Mouse (Mus musculus) C2C12 (cell line): ENCODE data around the gene Plekhg5.

Source experiments
- CEBPB ChIP-seq: IDR thresholded peaks from one replicate; pipeline ENCODE4 v1.6.1; 2011; ENCODE audit warnings: low read depth, mild to moderate bottlenecking, control low read depth, moderate library complexity
- CTCF ChIP-seq: IDR thresholded peaks from one replicate; pipeline ENCODE4 v1.5.1; 2011; ENCODE audit not compliant: control insufficient read depth, insufficient read depth, insufficient read length
- FOSL1 ChIP-seq: IDR thresholded peaks from one replicate; pipeline ENCODE4 v1.8.0; 2011; ENCODE audit warnings: mild to moderate bottlenecking, low read length; ENCODE audit not compliant: poor library complexity, insufficient read depth, severe bottlenecking
- MAX ChIP-seq: IDR thresholded peaks from one replicate; pipeline ENCODE4 v1.6.1; 2011; ENCODE audit warnings: mild to moderate bottlenecking, control low read depth
- MYOD1 ChIP-seq: IDR thresholded peaks from one replicate; pipeline ENCODE4 v1.6.1; 2011; ENCODE audit warnings: low read depth; ENCODE audit not compliant: control insufficient read depth, insufficient read length
- USF1 ChIP-seq: IDR thresholded peaks from one replicate; pipeline ENCODE4 v1.6.1; 2011; ENCODE audit warnings: low read depth, mild to moderate bottlenecking, control low read depth, moderate library complexity

- no peak for TF ChIP-seq CTCF
- no peak for TF ChIP-seq MYOD1
- TF ChIP-seq MAX = no peak
- no peak for TF ChIP-seq FOSL1
- TF ChIP-seq USF1 = no peak
- no peak for TF ChIP-seq CEBPB
These were observed 59.8 kb downstream of the Plekhg5 start for GRCm38 (mm10) chr4:152131809-152132771.
